Mouse (Mus musculus): ENCODE measurements around the gene Trp53i11.

DNA sequence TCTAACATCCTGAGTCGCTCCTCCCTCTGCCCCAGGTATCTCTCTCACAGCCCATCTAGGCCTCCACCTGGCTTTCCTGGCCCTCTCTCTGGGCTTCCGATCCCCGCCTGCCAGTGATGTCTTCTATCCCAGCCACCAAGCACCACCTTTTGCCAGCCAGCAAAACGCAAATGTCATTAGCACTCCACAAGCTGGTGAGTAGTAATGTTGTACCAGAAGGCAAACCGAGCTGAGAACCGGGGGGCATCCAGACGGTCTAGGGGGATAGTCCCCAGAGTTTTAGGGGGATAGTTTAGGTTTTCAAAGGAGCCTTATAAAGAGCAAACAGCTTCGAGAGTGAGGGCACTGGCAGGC lies 56.7 kb downstream of the Trp53i11 start:
- TF ChIP-seq MAX (IDR thresholded peaks at IDR 0.05; ENCODE audit: low read length), result no peak
- no peak for TF ChIP-seq SIN3A (IDR thresholded peaks at IDR 0.05; ENCODE audit: low read length)
- TF ChIP-seq HCFC1 (IDR thresholded peaks at IDR 0.05; ENCODE audit: low read depth, low read length), result no peak
- no peak for TF ChIP-seq CTCF (conservative IDR thresholded peaks at IDR 0.05 in 1 of 2, IDR thresholded peaks at IDR 0.05 in 1 of 2; ENCODE audit: low read depth in 2 of 2, low read length in 2 of 2)
- TF ChIP-seq NRF1 (IDR thresholded peaks at IDR 0.05; ENCODE audit: low read depth, low read length), result no peak
- TF ChIP-seq USF2 (conservative IDR thresholded peaks at IDR 0.05; ENCODE audit: low read depth, low read length), result no peak
- TF ChIP-seq POLR2A (IDR thresholded peaks at IDR 0.05; ENCODE audit: low read depth, low read length), result no peak
- no peak for TF ChIP-seq USF1 (IDR thresholded peaks at IDR 0.05; ENCODE audit: low read depth, low read length)
- no peak for TF ChIP-seq TBP (conservative IDR thresholded peaks at IDR 0.05; ENCODE audit: low read depth, low read length)
- no peak for TF ChIP-seq ETS1 (conservative IDR thresholded peaks at IDR 0.05; ENCODE audit: low read depth, low read length)
- no peak for TF ChIP-seq NELFE (IDR thresholded peaks at IDR 0.05; ENCODE audit: low read depth, low read length)
- TF ChIP-seq MYC (IDR thresholded peaks at IDR 0.05; ENCODE audit: low read depth, low read length), result no peak
- TF ChIP-seq ZMIZ1 (IDR thresholded peaks at IDR 0.05; ENCODE audit: low read depth, low read length), result no peak

Data from CH12.LX (cell line).